Mouse (Mus musculus) heart, embryonic 15.5 days (tissue): Measurements from ENCODE around the gene Nbas. TPM values are rescaled to one million over a fixed set of nuclear protein-coding genes. Genes with fewer than 3 reads are reported as not detected.
A peak's percentile ranks its signal among the peaks of the same experiment; 100 is the strongest.

Experiments
- ATAC-seq: fragments of 200-750 bp; cut with Nextera tagmentation; replicated peaks from 2 replicates; pipeline ENCODE4 v1.8.0; 2017; ENCODE audit warnings: low read depth, moderate TSS enrichment; ENCODE audit not compliant: insufficient number of reproducible peaks, insufficient read depth, low FRiP score
- H3K27ac ChIP-seq: fragments of 300-500 bp; sonication (generic); 2 replicates; pipeline ENCODE4 v1.5.1; 2015; ENCODE audit warnings: mild to moderate bottlenecking, inconsistent platforms
- H3K27me3 ChIP-seq: fragments of 300-500 bp; sonication (generic); 2 replicates; pipeline ENCODE4 v1.6.1; 2015; ENCODE audit warnings: inconsistent platforms
- H3K36me3 ChIP-seq: fragments of 300-500 bp; sonication (generic); 2 replicates; pipeline ENCODE4 v1.6.1; 2015; ENCODE audit warnings: mild to moderate bottlenecking, inconsistent platforms
- H3K4me1 ChIP-seq: fragments of 300-500 bp; sonication (generic); replicated peaks from 2 replicates; pipeline ENCODE4 v1.6.1; 2015; ENCODE audit warnings: inconsistent platforms
- H3K4me2 ChIP-seq: fragments of 300-500 bp; sonication (generic); 2 replicates; pipeline ENCODE4 v1.6.1; 2015; ENCODE audit warnings: inconsistent platforms, mild to moderate bottlenecking, moderate library complexity
- H3K4me3 ChIP-seq: fragments of 300-500 bp; sonication (generic); 2 replicates; pipeline ENCODE4 v1.5.1; 2015; ENCODE audit warnings: mild to moderate bottlenecking, inconsistent platforms
- H3K9ac ChIP-seq: fragments of 300-500 bp; sonication (generic); 2 replicates; pipeline ENCODE4 v1.6.1; 2015; ENCODE audit warnings: mild to moderate bottlenecking, inconsistent platforms
- H3K9me3 ChIP-seq: fragments of 300-500 bp; sonication (generic); replicated peaks from 2 replicates; pipeline ENCODE4 v1.6.1; 2016; ENCODE audit warnings: inconsistent platforms
- WGBS: fragments of 180-500 bp; shearing (Covaris S2); methylation state at CpG from one replicate; pipeline ENCODE4 v1.1.7; 2015; ENCODE audit warnings: mixed read lengths; 5-methylcytosine and 5-hydroxymethylcytosine counted together
- polyA plus RNA-seq: library from polyadenylated mRNA; unstranded; fragments of >200 nt; fragmentation: Nextera tagmentation; extraction: Ambion mirVana; gene quantifications from 2 replicates; pipeline ENCODE4 v1.2.1, GENCODE M21; 2015

Nbas gene
- polyA plus RNA-seq: 5.7 and 8.0 TPM in 2 replicates

- ATAC-seq: peak; percentile 88
- Histone ChIP-seq H3K4me2 (peak within 1 kb of the TSS; percentile 74), H3K9me3 (no peaks in the 10 kb centered on the region), H3K4me1 (peaks cover 10% of the 10 kb centered on the region), H3K4me3 (peak within 1 kb of the TSS; percentile 92), H3K27me3 (0 out of 2 replicates have a peak, but pooled peaks cover under 1% of the 10 kb centered on the region), H3K9ac (peak within 1 kb of the TSS; percentile 81), H3K36me3 (peaks cover 5% of the 10 kb centered on the region; the same call in 1 of the 2 replicates), H3K27ac (peak within 1 kb of the TSS; percentile 49; the same call in 1 of the 2 replicates)
- 3% methylated on average over 38 of the region's 38 CpGs for WGBS
Measured at GRCm38 (mm10) chr12:13268826-13269449, at the start of gene Nbas. Gene Nbas (plus strand): TSS chr12:13269133.

DNA sequence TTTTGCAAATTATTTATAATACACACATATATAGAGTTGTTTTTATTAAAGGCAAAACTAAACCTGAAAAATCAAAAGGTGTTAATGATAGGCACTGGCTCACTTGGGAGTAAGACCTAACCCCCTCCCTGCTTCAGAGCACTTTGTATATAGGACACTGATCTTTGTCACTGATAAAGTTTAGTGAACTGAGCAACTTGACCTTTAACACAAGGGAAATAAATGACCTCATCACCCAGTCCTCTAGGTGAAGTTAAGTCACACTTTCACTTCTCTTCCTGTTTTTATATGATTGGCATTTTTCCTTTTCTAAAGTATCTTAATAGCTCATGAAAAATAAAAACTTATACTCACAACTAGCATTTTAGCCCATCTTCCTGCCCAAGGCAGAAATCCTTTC lies 26.5 kb upstream of the Nbas start:
- H3K9me3 ChIP-seq: no peaks in the 10 kb centered on the region
- H3K4me2 ChIP-seq: no peak overlapping the region
- no peak overlapping the region for H3K4me3 ChIP-seq
- H3K36me3 ChIP-seq: peaks cover 54% of the 10 kb centered on the region
- H3K9ac ChIP-seq: no peak overlapping the region
- no peak overlapping the region for H3K27ac ChIP-seq
- no peak for ATAC-seq
- no peaks in the 10 kb centered on the region for H3K4me1 ChIP-seq
- no peaks in the 10 kb centered on the region for H3K27me3 ChIP-seq

- Histone ChIP-seq H3K4me2 (peak within 1 kb of the TSS; percentile 62), H3K4me1 (peaks cover 6% of the 10 kb centered on the region), H3K4me3 (peak within 1 kb of the TSS; percentile 82), H3K9ac (peak within 1 kb of the TSS; percentile 90), H3K9me3 (no peaks in the 10 kb centered on the region), H3K27me3 (no peaks in the 10 kb centered on the region), H3K36me3 (peaks cover 6% of the 10 kb centered on the region), H3K27ac (peak within 1 kb of the TSS; percentile 74)
- 2% methylated on average over 59 of the region's 59 CpGs for WGBS
- peak; percentile 81 for ATAC-seq
Measured at GRCm38 (mm10) chr12:13248691-13249572, 20.0 kb upstream of the Nbas start, which contains the start of gene Ddx1. Gene Ddx1 (minus strand): TSS chr12:13249213.

- H3K4me1 ChIP-seq: peaks cover 7% of the 10 kb centered on the region
- H3K9ac ChIP-seq: no peak overlapping the region
- no peak overlapping the region for H3K27ac ChIP-seq
Measured at GRCm38 (mm10) chr12:13249573-13249919, 19.4 kb upstream of the Nbas start.

DNA sequence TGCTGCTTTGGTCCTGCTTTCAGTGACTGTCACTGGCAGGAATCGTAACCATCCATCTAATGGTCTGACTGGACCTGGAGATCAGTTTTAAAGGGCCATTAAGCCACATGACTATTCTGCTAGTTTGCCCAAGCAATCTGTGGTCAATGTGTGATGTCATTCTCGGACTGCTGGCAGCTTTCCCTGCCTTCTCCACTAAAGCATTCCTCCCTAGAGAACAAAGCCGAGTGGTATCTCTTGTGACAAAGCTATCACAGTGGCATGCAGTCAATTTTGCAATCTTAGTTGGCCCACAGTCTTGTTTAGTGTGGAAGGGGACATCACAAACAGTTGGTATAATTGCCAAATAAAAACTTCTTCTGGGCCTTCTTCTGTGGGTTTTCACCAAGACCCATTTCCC lies 13.9 kb upstream of the Nbas start:
- H3K4me2 ChIP-seq: peak overlapping the region; percentile 24; the same call in 1 of the 2 replicates
- H3K9me3 ChIP-seq: no peaks in the 10 kb centered on the region
- H3K27ac ChIP-seq: 0 out of 2 replicates have a peak overlapping the region, but pooled peaks have one; percentile 20
- H3K4me1 ChIP-seq: peaks cover 14% of the 10 kb centered on the region
- H3K4me3 ChIP-seq: no peak overlapping the region
- no peak overlapping the region for H3K9ac ChIP-seq
- ATAC-seq: peak; percentile 60; the same call in 1 of the 2 replicates
- no peaks in the 10 kb centered on the region for H3K27me3 ChIP-seq
- no peaks in the 10 kb centered on the region for H3K36me3 ChIP-seq
- WGBS: 17% methylated on average over 3 of the region's 3 CpGs

More at GRCm38 (mm10) chr12:13249573-13249919, 19.4 kb upstream of the Nbas start:
- ATAC-seq: no peak
- Histone ChIP-seq H3K4me3 (peak overlapping the region; percentile 82), H3K36me3 (peaks cover under 1% of the 10 kb centered on the region; the same call in 1 of the 2 replicates), H3K27me3 (no peaks in the 10 kb centered on the region), H3K4me2 (peak overlapping the region; percentile 62), H3K9me3 (no peaks in the 10 kb centered on the region)
- 84% methylated on average over 3 of the region's 3 CpGs for WGBS

DNA sequence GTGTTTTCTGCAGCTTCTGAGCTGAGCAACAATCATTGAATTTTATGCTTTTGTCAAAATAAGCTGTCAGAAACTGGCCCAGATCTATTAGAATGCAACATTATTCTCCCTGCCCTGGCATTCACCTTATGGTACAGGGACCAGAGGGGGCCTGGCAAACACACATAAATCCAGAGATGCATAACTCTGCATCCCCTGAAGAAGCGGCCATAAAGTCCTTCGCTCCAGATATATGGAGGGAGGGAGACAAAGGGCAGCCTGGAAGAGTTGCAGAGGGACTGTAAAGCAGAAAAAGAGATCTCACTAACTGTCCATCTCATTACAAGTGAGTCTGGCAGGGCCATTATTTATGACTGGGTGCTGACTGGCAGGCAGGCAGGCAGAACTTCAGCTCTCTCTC lies 13.2 kb upstream of the Nbas start:
- H3K27ac ChIP-seq: no peak overlapping the region
- H3K9me3 ChIP-seq: no peaks in the 10 kb centered on the region
- no peak overlapping the region for H3K4me3 ChIP-seq
- H3K4me2 ChIP-seq: no peak overlapping the region
- no peaks in the 10 kb centered on the region for H3K27me3 ChIP-seq
- H3K4me1 ChIP-seq: peaks cover 14% of the 10 kb centered on the region
- ATAC-seq: no peak
- no peak overlapping the region for H3K9ac ChIP-seq
- H3K36me3 ChIP-seq: no peaks in the 10 kb centered on the region
- 86% methylated on average over 2 of the region's 2 CpGs for WGBS

GRCm38 (mm10) chr12:13268412-13268811 lies 521 bp upstream of the Nbas start:
- ATAC-seq: no peak
- peaks cover 10% of the 10 kb centered on the region for H3K4me1 ChIP-seq
- H3K27me3 ChIP-seq: 0 out of 2 replicates have a peak, but pooled peaks cover 3% of the 10 kb centered on the region
- H3K4me2 ChIP-seq: peak overlapping the region; percentile 74
- H3K9me3 ChIP-seq: no peaks in the 10 kb centered on the region
- peak overlapping the region; percentile 81; the same call in 1 of the 2 replicates for H3K9ac ChIP-seq
- 53% methylated on average over 3 of the region's 3 CpGs for WGBS
- no peak overlapping the region for H3K27ac ChIP-seq
- H3K4me3 ChIP-seq: peak overlapping the region; percentile 92
- no peaks in the 10 kb centered on the region for H3K36me3 ChIP-seq

- Histone ChIP-seq H3K27ac (peak overlapping the region; percentile 49; the same call in 1 of the 2 replicates), H3K4me3 (peak overlapping the region; percentile 92), H3K27me3 (no peaks in the 10 kb centered on the region), H3K9ac (peak overlapping the region; percentile 81), H3K36me3 (peaks cover 14% of the 10 kb centered on the region; the same call in 1 of the 2 replicates), H3K4me2 (peak overlapping the region; percentile 74), H3K4me1 (peaks cover 10% of the 10 kb centered on the region), H3K9me3 (no peaks in the 10 kb centered on the region)
- ATAC-seq: peak; percentile 29; the same call in 1 of the 2 replicates
- WGBS: 41% methylated on average over 16 of the region's 16 CpGs
Measured at GRCm38 (mm10) chr12:13269570-13270390, 847 bp downstream of the Nbas start.

DNA sequence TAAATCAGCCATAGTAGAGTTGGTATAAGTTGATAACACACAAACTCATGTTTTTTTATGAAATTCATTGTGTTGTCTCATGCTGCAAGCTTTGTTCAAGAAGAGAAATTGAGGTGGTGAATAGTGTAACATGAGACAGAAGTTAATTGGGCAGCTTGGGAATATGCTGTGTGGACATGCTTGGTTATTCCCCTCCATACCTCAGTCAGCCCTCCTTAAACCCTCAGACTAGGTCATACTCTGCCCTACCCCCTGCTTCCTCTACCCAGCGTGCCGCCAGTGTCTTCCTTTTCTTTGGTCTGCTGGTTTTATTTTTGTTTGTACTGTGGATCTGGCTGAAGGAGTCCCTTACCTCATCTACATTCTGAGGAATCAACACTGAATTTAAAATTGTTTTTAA lies 22.5 kb downstream of the Nbas start:
- H3K4me3 ChIP-seq: no peak overlapping the region
- 79% methylated on average over 2 of the region's 2 CpGs for WGBS
- no peaks in the 10 kb centered on the region for H3K27me3 ChIP-seq
- H3K9ac ChIP-seq: no peak overlapping the region
- H3K27ac ChIP-seq: no peak overlapping the region
- no peaks in the 10 kb centered on the region for H3K4me1 ChIP-seq
- H3K9me3 ChIP-seq: no peaks in the 10 kb centered on the region
- peaks cover 11% of the 10 kb centered on the region for H3K36me3 ChIP-seq
- ATAC-seq: no peak
- H3K4me2 ChIP-seq: no peak overlapping the region

GRCm38 (mm10) chr12:13293421-13293881 lies 24.5 kb downstream of the Nbas start:
- peaks cover 10% of the 10 kb centered on the region for H3K36me3 ChIP-seq
- 70% methylated on average over 3 of the region's 3 CpGs for WGBS
- no peak for ATAC-seq

More at GRCm38 (mm10) chr12:13293421-13293881, 24.5 kb downstream of the Nbas start:
- no peak overlapping the region for H3K4me3 ChIP-seq
- no peaks in the 10 kb centered on the region for H3K9me3 ChIP-seq
- no peak overlapping the region for H3K27ac ChIP-seq
- H3K9ac ChIP-seq: no peak overlapping the region
- H3K27me3 ChIP-seq: no peaks in the 10 kb centered on the region
- no peaks in the 10 kb centered on the region for H3K4me1 ChIP-seq
- no peak overlapping the region for H3K4me2 ChIP-seq
